Mouse (Mus musculus) urinary bladder, postnatal 25 days (tissue): Measurements from ENCODE around the gene Ifnab.

ENCODE experiments used
- DNase-seq: peaks from one replicate; pipeline ENCODE4 v3.0.0; 2022; ENCODE audit warnings: low spot score

Gene Ifnab

DNA sequence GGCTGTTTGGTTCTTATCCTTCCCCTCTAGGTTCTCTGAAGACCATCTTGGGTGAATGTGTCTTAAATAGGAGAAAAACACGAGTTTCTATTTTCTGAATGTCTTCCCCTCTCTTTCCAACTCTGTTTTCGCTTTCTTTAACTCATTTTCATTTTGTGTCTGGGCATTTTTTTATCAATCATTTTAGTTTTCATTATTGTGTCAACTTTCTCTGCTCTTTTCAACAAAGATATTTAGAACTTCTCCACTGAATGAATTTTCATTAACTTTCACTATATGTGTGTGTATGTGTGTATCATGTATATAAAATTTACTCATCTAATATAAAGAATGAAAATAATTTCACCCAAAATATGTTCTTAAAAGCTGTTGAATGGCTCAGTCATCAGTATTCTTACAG is at the start of gene Ifnab:
Gene Ifnab, minus strand, starts transcription at position 101 of the 400 bp plus-strand sequence.
- no peak for DNase-seq

DNA sequence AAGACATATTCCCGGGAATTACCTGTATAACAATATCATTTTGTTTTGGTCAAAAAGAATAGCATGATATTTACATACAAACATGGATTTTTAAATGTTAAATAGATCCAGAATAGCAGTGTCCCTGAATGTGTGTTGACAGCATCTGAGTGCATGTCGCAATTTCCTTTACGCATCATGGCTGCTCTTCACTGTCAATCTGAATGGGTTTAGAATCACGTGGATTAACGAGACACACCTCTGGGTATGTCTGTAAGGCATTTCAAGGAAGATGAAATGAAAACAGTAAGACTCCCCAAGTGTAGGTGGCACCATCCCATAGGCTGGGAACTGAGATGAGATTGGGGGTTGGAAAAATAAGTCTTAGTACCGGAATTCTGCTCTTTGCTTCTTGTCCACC is 47.9 kb upstream of the Ifnab start:
- no peak for DNase-seq

- DNase-seq, result peak; percentile 62
Measured at GRCm38 (mm10) chr4:88738480-88738879, 47.3 kb upstream of the Ifnab start.

GRCm38 (mm10) chr4:88727324-88727723 is 36.2 kb upstream of the Ifnab start:
- DNase-seq, result peak; percentile 28

DNA sequence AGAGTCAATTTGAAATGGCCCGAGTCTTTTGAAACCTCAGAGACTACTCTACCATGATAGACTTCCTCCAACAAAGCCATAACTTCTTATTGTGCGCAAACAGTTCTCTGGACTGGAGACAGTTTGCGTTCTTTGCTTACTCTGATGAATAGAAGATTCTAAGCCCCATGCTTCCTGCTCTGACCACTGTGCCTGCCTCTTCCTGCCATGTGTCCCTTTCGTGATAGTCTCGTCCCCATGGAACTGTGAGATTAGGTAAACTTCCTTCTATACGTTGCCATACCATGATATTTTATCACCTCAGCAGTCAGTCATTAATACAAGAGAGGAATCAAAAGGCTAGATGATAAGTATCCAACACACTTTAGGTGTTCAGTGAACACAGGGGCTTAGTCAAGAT is 35.6 kb upstream of the Ifnab start:
- DNase-seq, result no peak

- no peak for DNase-seq
Measured at GRCm38 (mm10) chr4:88723497-88724090, 32.4 kb upstream of the Ifnab start.

- peak; percentile 90 for DNase-seq
Measured at GRCm38 (mm10) chr4:88721791-88722721, 30.9 kb upstream of the Ifnab start, which contains the start of the genes Gm26566 and Klhl9. Gene Gm26566, plus strand, starts transcription at chr4:88721805. Gene Klhl9, minus strand, starts transcription at chr4:88722465.

DNA sequence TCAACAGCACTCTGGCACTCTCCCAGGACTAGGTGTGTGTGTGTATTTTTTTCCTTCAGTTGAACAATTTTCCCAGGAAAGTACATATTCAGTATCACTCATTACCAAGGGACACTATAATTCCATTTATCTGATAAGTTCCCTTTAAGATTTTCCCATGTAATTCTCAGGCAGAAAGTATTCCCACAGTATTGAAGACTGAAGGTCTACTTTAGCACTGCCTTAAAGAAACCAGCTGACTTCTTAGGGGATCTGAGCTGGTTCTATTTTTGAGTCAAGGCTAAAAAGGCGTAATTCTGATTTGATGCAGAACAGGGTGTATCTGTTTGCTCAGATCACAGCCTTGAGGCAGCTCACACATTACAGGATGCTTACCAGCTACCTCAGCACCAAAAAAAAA is 27.6 kb upstream of the Ifnab start:
- DNase-seq, result no peak

- DNase-seq, result no peak
Measured at GRCm38 (mm10) chr4:88715059-88715458, 23.9 kb upstream of the Ifnab start.

GRCm38 (mm10) chr4:88714281-88714680 is 23.1 kb upstream of the Ifnab start:
- DNase-seq, result no peak

DNA sequence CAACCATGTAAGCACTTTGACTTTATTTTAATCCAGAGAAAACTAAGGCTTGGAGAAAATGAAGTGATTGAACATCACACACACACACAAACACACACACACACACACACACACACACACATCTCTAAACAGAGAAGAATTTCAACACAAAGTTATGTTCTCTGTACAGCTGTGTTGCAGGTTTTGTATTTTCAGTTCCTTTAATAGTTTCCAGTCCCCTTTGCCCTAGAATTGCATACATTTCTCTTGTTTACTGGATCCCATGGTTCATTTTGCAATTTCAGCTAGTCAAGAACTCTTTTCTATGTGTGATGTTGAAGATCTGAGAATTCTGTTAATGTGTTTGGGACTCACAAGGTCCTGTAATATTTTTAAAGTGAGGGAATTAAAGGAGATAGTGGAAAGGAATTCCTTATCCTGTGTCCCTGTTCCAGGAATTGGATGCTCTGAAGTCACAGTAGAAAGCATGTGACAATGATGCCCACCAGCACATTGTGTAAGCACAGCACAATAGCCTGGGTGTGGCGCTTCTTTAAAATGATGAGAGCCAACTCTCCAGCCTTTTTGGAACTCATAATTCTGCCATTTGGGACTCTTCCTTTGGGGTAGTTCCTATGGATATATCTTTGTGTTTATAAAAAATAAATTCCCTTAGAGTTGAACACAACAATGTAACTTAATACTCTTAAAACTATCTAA is 16.1 kb upstream of the Ifnab start:
- no peak for DNase-seq

DNA sequence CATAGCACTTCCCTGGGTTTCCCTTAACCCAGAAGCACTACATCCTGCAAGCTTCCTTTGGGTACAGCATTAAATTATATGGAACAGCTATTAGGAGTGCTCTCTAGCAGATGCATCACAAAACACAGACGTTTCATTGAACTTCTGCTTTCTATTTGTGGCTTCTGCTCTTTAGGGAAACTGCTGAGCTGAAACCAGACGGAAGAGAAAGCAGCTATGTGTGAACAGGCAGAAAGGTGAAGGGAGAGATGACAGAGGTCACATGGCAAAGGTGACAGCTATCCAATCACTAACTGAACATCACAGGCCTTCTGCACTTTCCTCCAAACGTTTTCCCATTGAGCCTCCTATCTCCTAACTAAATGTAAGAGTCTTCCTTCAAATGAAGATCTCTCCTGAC is 14.8 kb upstream of the Ifnab start:
- DNase-seq, result no peak

GRCm38 (mm10) chr4:88699301-88699700 is 8.1 kb upstream of the Ifnab start:
- DNase-seq, result no peak

DNA sequence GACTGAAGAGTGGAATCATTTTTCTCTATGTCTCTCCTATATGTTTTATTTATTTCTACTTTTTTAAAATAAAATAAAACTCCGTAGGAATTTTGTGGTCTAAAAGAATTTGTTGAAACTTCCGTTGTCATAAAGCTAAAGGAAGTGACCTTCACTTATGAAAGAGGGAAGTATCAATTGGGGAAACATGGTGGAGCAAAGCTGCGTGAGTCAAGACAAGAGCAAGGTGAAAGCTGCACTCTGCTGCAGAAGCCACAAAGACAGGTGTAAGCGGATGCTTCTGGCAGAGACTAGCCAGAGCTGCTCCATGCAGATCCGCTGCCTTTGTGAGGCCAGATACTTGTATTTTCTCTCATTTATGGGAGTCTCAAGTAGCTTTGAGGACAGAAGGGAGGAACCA is 7.6 kb upstream of the Ifnab start:
- DNase-seq, result no peak

- no peak for DNase-seq
Measured at GRCm38 (mm10) chr4:88697753-88698152, 6.6 kb upstream of the Ifnab start.

DNA sequence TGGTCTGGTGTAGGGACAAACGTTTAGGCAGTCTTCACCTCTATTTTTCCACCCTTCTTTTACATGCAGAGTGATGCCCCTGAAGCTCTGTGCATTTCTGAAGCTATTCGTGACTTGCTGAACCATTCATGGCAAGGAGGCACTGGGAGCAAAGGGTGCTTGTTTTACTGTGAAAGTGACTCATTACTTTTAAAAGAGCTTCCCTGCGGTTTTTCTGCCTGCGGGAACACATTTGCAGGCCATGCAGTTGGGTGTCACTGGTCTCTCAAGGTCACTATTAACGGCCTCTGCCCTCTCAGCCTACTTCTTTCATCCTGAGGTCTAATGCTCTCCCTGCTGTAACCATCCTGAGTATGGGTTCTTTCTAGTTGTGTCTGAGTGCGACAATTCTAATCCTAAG is 5.9 kb upstream of the Ifnab start:
- DNase-seq, result no peak

GRCm38 (mm10) chr4:88696237-88696884 is 5.2 kb upstream of the Ifnab start:
- peak; percentile 77 for DNase-seq

- DNase-seq, result no peak
Measured at GRCm38 (mm10) chr4:88693392-88693791, 2.2 kb upstream of the Ifnab start.

DNA sequence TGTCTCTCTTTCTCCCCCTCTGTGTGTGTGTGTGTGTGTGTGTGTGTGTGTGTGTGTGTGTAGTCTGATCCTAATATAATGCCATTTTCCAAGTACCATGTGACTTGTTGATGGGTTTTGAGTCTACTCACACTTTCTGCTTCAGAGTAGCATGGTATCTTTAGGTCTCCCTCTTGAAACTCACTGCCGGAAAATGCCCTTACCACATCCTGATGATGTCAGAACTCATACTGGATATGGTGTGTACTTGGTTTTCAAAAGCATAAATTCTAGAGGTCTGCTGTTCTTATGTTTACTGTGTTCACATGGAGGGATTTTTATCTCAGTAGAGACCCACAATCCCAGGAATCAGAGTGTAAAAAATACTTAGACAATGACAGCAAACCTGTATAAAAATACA is 1.4 kb upstream of the Ifnab start:
- DNase-seq, result no peak

DNA sequence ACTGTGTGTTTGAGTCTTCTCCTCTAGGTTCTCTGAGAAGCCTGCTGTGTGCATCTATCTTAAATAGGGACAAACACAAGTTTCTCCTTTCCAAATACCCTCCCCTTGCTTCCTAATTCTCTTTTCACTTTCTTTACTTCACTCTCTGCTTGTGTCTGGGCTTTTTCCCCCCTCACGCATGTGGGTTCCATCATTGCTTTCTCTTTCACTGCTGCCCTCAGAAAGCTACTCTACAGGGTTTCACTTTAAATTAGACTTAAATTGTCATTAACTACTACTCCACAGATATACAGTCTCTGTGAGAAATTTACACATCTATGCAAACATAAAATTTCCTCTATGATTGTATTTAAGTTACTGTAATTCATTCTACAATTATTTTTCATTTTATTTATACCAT is 7.3 kb downstream of the Ifnab start, which contains the start of gene Ifna2:
Gene Ifna2, minus strand, starts transcription at position 101 of the 400 bp plus-strand sequence.
- DNase-seq, result no peak

GRCm38 (mm10) chr4:88681353-88681752 is 9.8 kb downstream of the Ifnab start:
- DNase-seq, result no peak

- DNase-seq, result no peak
Measured at GRCm38 (mm10) chr4:88680362-88680761, 10.8 kb downstream of the Ifnab start.
